Mouse (Mus musculus): ENCODE data around the gene Mpi.

The Mpi gene

GRCm38 (mm10) chr9:57552139-57552887, at the start of gene Mpi:
Gene Mpi, minus strand, starts transcription at chr9:57552763.
- peak; percentile 78 for DNase-seq

GRCm38 (mm10) chr9:57602098-57602497, 49.5 kb upstream of the Mpi start:
- no peak for DNase-seq

GRCm38 (mm10) chr9:57601353-57601706, 48.8 kb upstream of the Mpi start:
- DNase-seq, result peak; percentile 64

- DNase-seq, result no peak
Observed at GRCm38 (mm10) chr9:57600620-57601352, 48.2 kb upstream of the Mpi start.

- no peak for DNase-seq
Observed at GRCm38 (mm10) chr9:57598851-57599563, 46.4 kb upstream of the Mpi start.

GRCm38 (mm10) chr9:57597929-57598382, 45.4 kb upstream of the Mpi start:
- no peak for DNase-seq

GRCm38 (mm10) chr9:57597265-57597664, 44.7 kb upstream of the Mpi start:
- no peak for DNase-seq

- no peak for DNase-seq
Observed at GRCm38 (mm10) chr9:57594174-57594509, 41.6 kb upstream of the Mpi start.

- DNase-seq, result no peak
Observed at GRCm38 (mm10) chr9:57593454-57594173, 41.1 kb upstream of the Mpi start.

GRCm38 (mm10) chr9:57590726-57591125, 38.2 kb upstream of the Mpi start:
- no peak for DNase-seq

GRCm38 (mm10) chr9:57589224-57590126, 36.9 kb upstream of the Mpi start, which contains the start of gene Ulk3:
Gene Ulk3, plus strand, starts transcription at chr9:57589452.
- DNase-seq, result peak; percentile 86

GRCm38 (mm10) chr9:57584991-57585390, 32.4 kb upstream of the Mpi start:
- no peak for DNase-seq

GRCm38 (mm10) chr9:57577144-57577849, 24.7 kb upstream of the Mpi start:
- no peak for DNase-seq

GRCm38 (mm10) chr9:57575577-57575976, 23.0 kb upstream of the Mpi start:
- DNase-seq, result no peak

GRCm38 (mm10) chr9:57574397-57574796, 21.8 kb upstream of the Mpi start:
- DNase-seq, result no peak

GRCm38 (mm10) chr9:57568500-57568899, 15.9 kb upstream of the Mpi start:
- no peak for DNase-seq

- no peak for DNase-seq
Observed at GRCm38 (mm10) chr9:57566846-57567245, 14.3 kb upstream of the Mpi start.

GRCm38 (mm10) chr9:57565741-57566221, 13.2 kb upstream of the Mpi start:
- peak; percentile 63 for DNase-seq

GRCm38 (mm10) chr9:57564609-57565008, 12.0 kb upstream of the Mpi start:
- no peak for DNase-seq

- DNase-seq, result peak; percentile 28
Observed at GRCm38 (mm10) chr9:57562896-57563372, 10.4 kb upstream of the Mpi start.

GRCm38 (mm10) chr9:57561711-57562099, 9.1 kb upstream of the Mpi start:
- DNase-seq, result no peak
